Mouse (Mus musculus) thymus, postnatal 14 days (tissue): Measurements from ENCODE around the gene Ehmt1.

Experiments used
- DNase-seq: peaks from one replicate; pipeline ENCODE4 v3.0.0; 2021

The Ehmt1 gene

DNA sequence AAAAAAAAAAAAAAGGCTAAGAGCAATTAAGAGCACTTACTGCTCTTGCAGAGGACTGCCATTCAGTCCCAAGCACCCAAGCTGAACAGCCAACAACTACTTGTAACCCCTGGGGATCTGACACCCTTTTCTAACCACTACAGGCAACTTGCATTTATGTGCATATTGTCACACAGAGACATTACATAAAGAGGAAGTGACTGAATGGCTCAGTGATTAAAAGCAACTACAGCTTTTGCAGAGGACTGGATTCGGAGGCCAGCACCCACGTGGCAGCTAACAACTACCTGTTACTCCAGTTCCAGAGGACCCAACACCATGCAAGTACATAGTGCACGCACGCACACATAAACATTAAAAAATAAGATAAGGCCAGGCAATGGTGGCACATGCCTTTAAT is 8.9 kb downstream of the Ehmt1 start:
- no peak for DNase-seq

GRCm38 (mm10) chr2:24905653-24906155 is 13.7 kb downstream of the Ehmt1 start:
- DNase-seq: no peak

DNA sequence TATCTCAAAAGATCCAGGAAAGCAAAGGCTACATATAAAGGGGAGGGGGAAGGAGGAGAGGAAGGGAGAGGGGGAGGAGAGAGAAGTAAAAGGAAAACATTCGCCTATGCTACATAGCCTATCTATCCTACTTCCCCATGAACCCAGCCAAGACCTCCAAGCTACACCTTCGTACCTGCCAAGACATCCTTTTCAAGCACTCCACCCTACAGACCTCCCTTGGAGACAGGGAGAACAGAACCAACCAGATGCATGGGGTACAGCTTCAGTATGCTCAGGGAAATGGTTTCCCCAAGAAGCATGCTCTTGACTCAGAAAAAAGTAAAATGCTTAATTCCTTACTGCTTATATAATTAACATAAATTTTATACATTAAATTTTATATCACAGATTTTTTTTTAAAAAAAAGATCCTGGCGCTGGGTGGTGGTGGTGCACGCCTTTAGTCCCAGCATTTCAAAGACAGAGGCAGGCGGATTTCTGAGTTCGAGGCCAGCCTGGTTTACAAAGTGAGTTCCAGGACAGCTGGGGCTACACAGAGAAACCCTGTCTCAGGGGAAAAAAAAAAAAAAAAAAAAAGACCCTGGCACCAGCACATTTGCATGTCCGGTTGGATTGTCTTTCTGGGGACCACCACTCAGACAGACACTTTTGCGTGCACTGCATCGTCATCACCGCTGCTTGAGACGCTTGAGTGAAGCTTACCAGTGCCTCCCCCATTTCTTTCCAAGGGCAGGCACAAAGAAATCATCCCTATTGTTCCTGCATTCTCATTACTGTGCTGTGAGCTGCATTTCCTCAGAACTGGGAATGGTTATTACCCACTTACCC is 14.4 kb downstream of the Ehmt1 start:
- DNase-seq: no peak

- no peak for DNase-seq
Observed at GRCm38 (mm10) chr2:24902999-24903398, 16.4 kb downstream of the Ehmt1 start.

DNA sequence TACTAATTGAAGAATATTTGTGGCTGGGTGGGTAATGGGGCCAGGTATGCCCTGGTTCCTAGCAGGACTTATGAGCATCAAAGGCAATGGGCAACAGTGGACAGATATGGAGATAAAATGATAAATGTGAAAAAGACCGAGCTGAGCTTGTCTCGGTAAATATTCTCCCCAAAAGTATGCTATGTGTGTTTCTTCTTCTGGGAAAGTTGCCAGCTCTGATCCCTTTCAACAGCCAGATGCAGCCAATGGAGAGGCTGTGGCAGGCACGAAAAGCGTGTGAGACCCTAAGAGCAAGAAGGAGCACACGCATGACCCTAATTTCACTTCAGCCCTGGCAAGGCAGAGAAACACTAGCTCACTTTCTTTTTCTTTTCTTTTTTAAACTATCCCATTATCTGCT is 18.4 kb downstream of the Ehmt1 start:
- no peak for DNase-seq

GRCm38 (mm10) chr2:24899292-24899691 is 20.1 kb downstream of the Ehmt1 start:
- DNase-seq: no peak

GRCm38 (mm10) chr2:24896761-24897160 is 22.7 kb downstream of the Ehmt1 start:
- DNase-seq: no peak

GRCm38 (mm10) chr2:24894211-24894610 is 25.2 kb downstream of the Ehmt1 start:
- DNase-seq: no peak

DNA sequence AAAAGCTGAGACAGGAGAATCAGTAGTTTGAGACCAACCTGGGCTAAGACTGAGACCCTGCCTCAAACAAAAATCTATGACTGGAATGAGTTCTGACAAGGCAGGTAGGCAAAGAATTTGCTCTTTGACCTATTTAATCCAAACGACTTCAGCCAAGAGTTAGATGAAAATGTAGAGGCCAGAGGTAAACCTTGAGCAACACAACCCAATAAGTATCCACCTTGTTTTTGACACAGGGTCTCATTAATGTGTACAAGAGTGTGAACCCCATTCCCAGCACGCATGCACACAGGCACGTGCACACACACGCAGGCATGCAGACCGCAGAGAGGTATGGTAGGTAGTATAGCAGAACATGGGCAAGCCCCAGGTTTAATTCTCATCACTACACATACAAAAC is 27.1 kb downstream of the Ehmt1 start:
- DNase-seq: no peak

DNA sequence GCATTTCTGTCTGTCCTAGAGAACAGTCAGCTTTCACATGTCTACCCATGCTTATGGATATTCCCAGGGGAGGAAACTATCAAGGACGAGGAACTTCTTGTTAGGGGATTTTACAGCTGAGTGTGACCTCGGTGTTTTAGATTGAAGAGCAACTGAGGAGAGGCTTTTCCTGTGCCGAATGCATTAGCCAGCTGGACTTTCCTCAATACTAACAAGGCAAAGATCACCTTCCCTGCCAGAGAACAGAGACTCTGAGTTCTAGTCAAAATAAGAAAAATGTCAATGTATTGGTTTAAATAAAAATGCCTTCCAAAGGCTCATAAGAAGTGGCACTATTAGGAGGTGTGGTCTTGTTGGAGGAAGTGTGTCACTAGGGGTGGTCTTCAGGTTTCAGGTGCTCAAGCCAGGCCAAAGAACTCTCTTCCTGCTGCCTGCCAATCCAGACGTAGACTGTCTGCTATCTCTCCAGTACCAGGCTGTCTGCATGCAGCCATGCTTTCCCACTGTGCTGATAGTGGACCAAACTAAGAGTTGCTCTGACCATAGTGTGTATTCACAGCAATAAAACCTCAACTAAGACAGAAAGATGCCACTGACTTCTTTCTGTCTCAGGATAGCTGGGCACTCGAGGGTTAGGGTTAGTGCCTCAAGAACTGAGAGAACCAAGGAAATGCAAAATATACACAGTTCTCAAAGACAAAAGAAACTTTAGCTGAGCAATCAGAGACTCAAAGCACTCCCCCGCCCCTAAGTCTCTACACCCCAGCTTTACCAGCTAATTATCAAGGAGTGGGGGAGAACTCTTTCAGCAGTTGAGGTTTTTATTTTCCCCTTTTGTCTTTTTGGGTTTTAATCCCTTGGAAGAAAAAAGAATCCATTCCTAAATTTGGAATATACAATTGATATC is 28.6 kb downstream of the Ehmt1 start:
- no peak for DNase-seq

DNA sequence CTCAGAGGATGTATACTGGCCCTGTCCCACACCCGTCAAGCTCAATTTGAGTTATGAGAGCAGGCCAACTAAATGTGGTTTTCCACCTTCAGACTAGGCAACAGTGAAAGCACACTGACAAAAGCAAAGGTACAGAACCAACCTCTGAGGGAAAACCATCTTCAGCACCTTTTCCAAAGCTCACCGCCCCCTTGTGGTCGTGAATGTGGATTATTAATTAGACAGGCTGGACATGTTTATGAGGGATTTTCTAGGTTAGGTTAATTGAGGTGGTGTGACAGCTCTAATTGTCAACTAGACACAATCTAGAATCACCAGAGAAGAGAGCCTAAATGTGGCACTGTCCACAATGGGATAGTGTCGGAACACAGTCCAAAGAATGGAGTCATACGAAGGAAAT is 30.5 kb downstream of the Ehmt1 start:
- DNase-seq: peak; percentile 10

DNA sequence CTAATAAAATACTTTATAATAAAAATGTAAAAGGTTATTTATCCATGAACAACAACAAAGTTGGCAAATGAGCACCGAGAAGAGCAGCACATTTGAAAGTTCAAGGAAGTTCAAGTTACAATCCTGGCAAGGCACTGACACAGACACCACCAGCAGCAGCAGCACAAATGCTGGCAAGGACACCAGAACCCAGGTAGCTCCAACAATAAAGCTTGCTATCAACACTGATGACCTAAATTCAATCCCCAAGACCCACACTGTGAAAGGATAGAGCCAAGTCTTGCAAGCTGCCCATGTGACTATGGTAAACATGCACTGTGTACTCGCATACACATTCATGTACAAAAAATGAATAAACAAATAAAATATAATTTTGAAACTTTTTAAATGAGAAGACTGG is 38.7 kb downstream of the Ehmt1 start:
- no peak for DNase-seq

- DNase-seq: no peak
Observed at GRCm38 (mm10) chr2:24870952-24871351, 48.5 kb downstream of the Ehmt1 start.

DNA sequence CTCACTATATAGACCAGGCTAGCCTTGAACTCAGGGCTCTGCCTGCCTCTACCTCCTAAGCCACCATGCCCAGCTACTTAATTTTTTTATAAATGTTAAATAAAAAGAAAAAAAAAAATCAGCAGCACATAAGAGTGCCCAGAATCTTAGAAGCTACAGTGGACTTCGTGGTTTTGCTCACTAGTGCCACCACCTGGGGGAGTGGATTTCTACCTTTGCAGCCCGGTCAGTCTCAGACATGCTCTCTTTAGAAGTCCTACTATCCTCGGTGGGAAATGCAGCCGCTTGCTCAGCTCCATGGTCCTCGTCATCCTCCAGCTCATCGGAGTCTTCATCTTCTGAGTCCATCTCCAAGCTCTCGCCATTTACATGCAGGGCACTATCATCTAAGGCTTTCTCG is 56.4 kb downstream of the Ehmt1 start:
- DNase-seq: peak; percentile 26

- DNase-seq: peak; percentile 19
Observed at GRCm38 (mm10) chr2:24852408-24852807, 67.0 kb downstream of the Ehmt1 start.

DNA sequence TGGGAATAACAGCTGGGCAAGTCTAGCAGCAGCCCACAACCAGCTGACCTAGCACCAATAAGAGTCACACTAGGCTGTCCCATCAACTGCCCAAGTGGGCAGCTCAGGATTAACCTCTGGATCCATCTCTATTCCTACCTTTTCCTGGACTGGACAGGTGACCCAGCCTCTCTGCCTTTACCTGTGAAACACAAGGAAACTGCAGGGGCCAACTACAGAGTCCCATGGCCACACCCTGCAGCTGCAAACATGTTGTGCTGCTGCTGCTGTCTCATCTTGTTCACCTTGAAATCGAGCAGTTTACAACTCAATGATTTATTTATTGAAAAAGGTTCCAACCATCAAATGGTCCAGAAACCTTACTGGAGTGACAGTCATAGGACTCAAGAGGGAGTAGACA is 72.9 kb downstream of the Ehmt1 start:
- DNase-seq: no peak

DNA sequence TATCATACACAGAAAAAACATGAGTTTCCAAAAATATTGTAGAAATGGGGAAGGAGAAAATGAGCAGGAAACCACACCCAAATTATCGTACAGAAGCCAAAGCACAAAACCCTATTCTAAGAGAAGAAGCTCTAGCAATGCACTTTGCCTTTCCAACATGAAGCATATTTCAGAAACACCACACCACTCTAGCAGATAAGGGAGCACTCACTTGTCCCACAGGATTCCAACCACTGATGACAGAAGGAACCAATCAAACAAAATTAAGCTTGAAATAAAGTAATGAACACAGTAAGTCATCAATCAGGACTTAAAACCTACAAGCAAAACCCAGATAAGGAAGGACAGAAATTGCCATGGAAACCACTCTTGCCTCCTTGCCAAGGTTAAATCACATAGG is 74.2 kb downstream of the Ehmt1 start:
- DNase-seq: no peak

GRCm38 (mm10) chr2:24830614-24831013 is 88.8 kb downstream of the Ehmt1 start:
- no peak for DNase-seq

GRCm38 (mm10) chr2:24809746-24810145 is 109.7 kb downstream of the Ehmt1 start:
- DNase-seq: no peak

GRCm38 (mm10) chr2:24807691-24808090 is 111.7 kb downstream of the Ehmt1 start:
- no peak for DNase-seq

GRCm38 (mm10) chr2:24807036-24807435 is 112.4 kb downstream of the Ehmt1 start:
- no peak for DNase-seq

DNA sequence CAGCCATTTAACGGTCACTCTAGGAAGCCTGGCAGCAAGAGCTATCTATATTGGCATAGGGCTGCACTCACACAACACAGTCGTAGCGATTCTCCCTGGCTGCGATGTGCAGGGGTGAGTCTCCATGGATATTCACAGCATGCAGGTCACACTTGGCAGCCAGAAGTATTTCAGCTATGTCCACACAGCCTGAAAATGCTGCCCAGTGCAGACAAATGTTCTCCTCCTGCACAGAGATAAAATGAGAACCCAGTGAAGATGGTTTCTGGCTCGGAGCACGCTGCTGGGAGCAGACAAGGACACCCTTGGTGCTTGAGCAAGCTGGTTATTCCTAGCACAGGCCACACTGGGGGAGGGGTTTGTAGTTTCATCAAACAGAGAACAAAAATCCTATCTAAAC is 113.3 kb downstream of the Ehmt1 start:
- DNase-seq: no peak

- no peak for DNase-seq
Observed at GRCm38 (mm10) chr2:24805621-24806020, 113.8 kb downstream of the Ehmt1 start.
